Mouse (Mus musculus): Measurements from ENCODE around the gene Cfap206. TPM values are rescaled to one million over a fixed set of nuclear protein-coding genes. Genes with fewer than 3 reads are reported as not detected.
"Not testable (repeated sequence)": the region's sequence is repeated elsewhere in the genome, so short reads cannot be mapped to it uniquely, and the experiment has no call there.

Gene Cfap206
- polyA plus RNA-seq (2012): 0.02 TPM in 1 of 2 replicates, not detected in the other

GRCm38 (mm10) chr4:34729851-34730341, at the start of gene Cfap206:
Cfap206 (minus strand) TSS chr4:34730206.
- no peaks in the 10 kb centered on the region for H3K36me3 ChIP-seq (ENCODE audit: control insufficient read depth)
- H3K9me3 ChIP-seq (ENCODE audit: control insufficient read depth, low read length): no peaks in the 10 kb centered on the region
- peak within 1 kb of the TSS; percentile 49 for H3K4me3 ChIP-seq (replicated peaks)
- TF ChIP-seq GATA1 (IDR thresholded peaks at IDR 0.05; ENCODE audit: low read length): no peak
- peaks cover 18% of the 10 kb centered on the region for H3K27me3 ChIP-seq (ENCODE audit: control insufficient read depth)
- H3K4me1 ChIP-seq (ENCODE audit: control insufficient read depth): peaks cover 8% of the 10 kb centered on the region

GRCm38 (mm10) chr4:34777677-34778527, 47.9 kb upstream of the Cfap206 start, which contains the start of gene Smim8:
Smim8 (minus strand) TSS chr4:34778423.
- no peaks in the 10 kb centered on the region for H3K36me3 ChIP-seq (ENCODE audit: control insufficient read depth)
- TF ChIP-seq GATA1 (IDR thresholded peaks at IDR 0.05; ENCODE audit: low read length) (no peak), TAL1 (IDR thresholded peaks at IDR 0.05; ENCODE audit: low read length) (no peak)
- no peaks in the 10 kb centered on the region for H3K27me3 ChIP-seq (ENCODE audit: control insufficient read depth)
- no peaks in the 10 kb centered on the region for H3K9me3 ChIP-seq (ENCODE audit: control insufficient read depth, low read length)
- H3K4me3 ChIP-seq (replicated peaks): peak within 1 kb of the TSS; percentile 87
- peaks cover 22% of the 10 kb centered on the region for H3K4me1 ChIP-seq (ENCODE audit: control insufficient read depth)

GRCm38 (mm10) chr4:34771652-34772371, 41.8 kb upstream of the Cfap206 start:
- Histone ChIP-seq H3K9me3 (ENCODE audit: control insufficient read depth, low read length) (no peaks in the 10 kb centered on the region), H3K27me3 (ENCODE audit: control insufficient read depth) (no peaks in the 10 kb centered on the region), H3K4me3 (replicated peaks) (no peak overlapping the region), H3K4me1 (ENCODE audit: control insufficient read depth) (peaks cover 11% of the 10 kb centered on the region), H3K36me3 (ENCODE audit: control insufficient read depth) (no peaks in the 10 kb centered on the region; the same call in 1 of the 2 replicates)
- TF ChIP-seq TAL1 (IDR thresholded peaks at IDR 0.05; ENCODE audit: low read length): no peak
- TF ChIP-seq GATA1 (IDR thresholded peaks at IDR 0.05; ENCODE audit: low read length): no peak

- H3K4me3 ChIP-seq (replicated peaks): no peak within 1 kb of the TSS
- TF ChIP-seq GATA1 (IDR thresholded peaks at IDR 0.05; ENCODE audit: low read length): no peak
- no peak for TF ChIP-seq TAL1 (IDR thresholded peaks at IDR 0.05; ENCODE audit: low read length)
- H3K4me1 ChIP-seq (ENCODE audit: control insufficient read depth): no peaks in the 10 kb centered on the region
- H3K27me3 ChIP-seq (ENCODE audit: control insufficient read depth): no peaks in the 10 kb centered on the region
- no peaks in the 10 kb centered on the region for H3K36me3 ChIP-seq (ENCODE audit: control insufficient read depth)
- H3K9me3 ChIP-seq (ENCODE audit: control insufficient read depth, low read length): no peaks in the 10 kb centered on the region
Observed at GRCm38 (mm10) chr4:34756163-34756562, 26.2 kb upstream of the Cfap206 start, which contains the start of gene Gm136. Gm136 (minus strand) TSS chr4:34756263.

GRCm38 (mm10) chr4:34749236-34749635, 19.2 kb upstream of the Cfap206 start:
- Histone ChIP-seq H3K36me3 (ENCODE audit: control insufficient read depth) (no peaks in the 10 kb centered on the region), H3K27me3 (ENCODE audit: control insufficient read depth) (no peaks in the 10 kb centered on the region), H3K9me3 (ENCODE audit: control insufficient read depth, low read length) (no peaks in the 10 kb centered on the region), H3K4me3 (replicated peaks) (no peak overlapping the region), H3K4me1 (ENCODE audit: control insufficient read depth) (no peaks in the 10 kb centered on the region)
- no peak for TF ChIP-seq GATA1 (IDR thresholded peaks at IDR 0.05; ENCODE audit: low read length)
- TF ChIP-seq TAL1 (IDR thresholded peaks at IDR 0.05; ENCODE audit: low read length): no peak

GRCm38 (mm10) chr4:34734461-34734860, 4.5 kb upstream of the Cfap206 start:
- H3K9me3 ChIP-seq (ENCODE audit: control insufficient read depth, low read length): no peaks in the 10 kb centered on the region
- peaks cover 10% of the 10 kb centered on the region for H3K27me3 ChIP-seq (ENCODE audit: control insufficient read depth)
- no peak overlapping the region for H3K4me3 ChIP-seq (replicated peaks)
- H3K36me3 ChIP-seq (ENCODE audit: control insufficient read depth): no peaks in the 10 kb centered on the region
- TF ChIP-seq TAL1 (IDR thresholded peaks at IDR 0.05; ENCODE audit: low read length) (no peak), GATA1 (IDR thresholded peaks at IDR 0.05; ENCODE audit: low read length) (no peak)
- H3K4me1 ChIP-seq (ENCODE audit: control insufficient read depth): peaks cover 8% of the 10 kb centered on the region

GRCm38 (mm10) chr4:34733415-34733814, 3.4 kb upstream of the Cfap206 start:
- H3K4me3 ChIP-seq (replicated peaks); H3K4me1 ChIP-seq (ENCODE audit: control insufficient read depth); H3K36me3 ChIP-seq (ENCODE audit: control insufficient read depth); H3K9me3 ChIP-seq (ENCODE audit: control insufficient read depth, low read length): not testable (repeated sequence)
- peaks cover 15% of the 10 kb centered on the region for H3K27me3 ChIP-seq (ENCODE audit: control insufficient read depth)

GRCm38 (mm10) chr4:34725710-34726109, 4.3 kb downstream of the Cfap206 start:
- not testable (repeated sequence) for H3K4me1 ChIP-seq (ENCODE audit: control insufficient read depth); H3K36me3 ChIP-seq (ENCODE audit: control insufficient read depth); H3K9me3 ChIP-seq (ENCODE audit: control insufficient read depth, low read length); H3K4me3 ChIP-seq (replicated peaks)
- peaks cover 18% of the 10 kb centered on the region for H3K27me3 ChIP-seq (ENCODE audit: control insufficient read depth)

- no peak overlapping the region for H3K4me3 ChIP-seq (replicated peaks)
- no peak for TF ChIP-seq TAL1 (IDR thresholded peaks at IDR 0.05; ENCODE audit: low read length)
- no peak for TF ChIP-seq GATA1 (IDR thresholded peaks at IDR 0.05; ENCODE audit: low read length)
- H3K9me3 ChIP-seq (ENCODE audit: control insufficient read depth, low read length): peaks cover 17% of the 10 kb centered on the region
- peaks cover 7% of the 10 kb centered on the region for H3K27me3 ChIP-seq (ENCODE audit: control insufficient read depth)
- no peaks in the 10 kb centered on the region for H3K36me3 ChIP-seq (ENCODE audit: control insufficient read depth)
- no peaks in the 10 kb centered on the region for H3K4me1 ChIP-seq (ENCODE audit: control insufficient read depth)
Observed at GRCm38 (mm10) chr4:34724306-34724705, 5.7 kb downstream of the Cfap206 start.

Measured in erythroblast, embryonic 14.5 days (primary cell).